Comparison of ENCODE assay signal across 24 mouse cellular contexts in genomic region chr4:124002760-124003159, GRCm38 (mm10).
DNase-seq lines count a peak whose midpoint lies in the region; ATAC-seq and TF ChIP-seq lines count a peak whose summit lies in the region.
"Had no signal": no experiment of that assay in that cellular context is flagged by ENCODE, and none has a peak within 500 bp of the region (broad histone marks: within the 10 kb centered on the region; RNA-seq: fewer than 3 reads in every experiment).

No protein-coding gene starts in this region.

- no peak overlapping the region for H3K9ac ChIP-seq in heart, embryonic 14.5 days (ENCODE audit: low read length)
- H3K9ac ChIP-seq in lung, embryonic 16.5 days (ENCODE audit: low read length) = no peak overlapping the region
- H3K9ac ChIP-seq in MEL (ENCODE audit: control insufficient read depth, low read depth, low read length, poor library complexity, severe bottlenecking) = no peak overlapping the region
- H3K9ac ChIP-seq: forebrain, embryonic 13.5 days; heart, embryonic 15.5 days; hindbrain, embryonic 14.5 days had no signal

- DNase-seq in adrenal gland, postnatal 14 days = peak; percentile 7
- DNase-seq in adrenal gland, postnatal 36 days = no peak
- no peak for DNase-seq in heart, adult 18-20 months
- DNase-seq in lung, adult 18-20 months = no peak
- no peak for DNase-seq in MEL (ENCODE audit: low read depth, low spot score)
- DNase-seq: adrenal gland, adult 2 months; adrenal gland, postnatal 25 days; cerebellum, adult 18-20 months; cerebellum, adult 9-10 months; cerebellum, postnatal 14 days; gastrocnemius, postnatal 10 days; gastrocnemius, postnatal 36 days; heart, postnatal 10 days; heart, postnatal 4 days had no signal

- no peak for TF ChIP-seq POLR2A in MEL (IDR thresholded peaks at IDR 0.05; ENCODE audit: control insufficient read depth in 1 of 2, insufficient read depth in 1 of 2, low read depth in 1 of 2, low read length in 2 of 2, poor library complexity in 1 of 2)

- H3K27me3 ChIP-seq in heart, embryonic 14.5 days (ENCODE audit: control insufficient read depth, insufficient read depth, low read length) = no peaks in the 10 kb centered on the region
- no peaks in the 10 kb centered on the region for H3K27me3 ChIP-seq in lung, embryonic 16.5 days (ENCODE audit: control insufficient read depth, insufficient read depth, low read depth, low read length)
- H3K27me3 ChIP-seq in MEL (ENCODE audit: control insufficient read depth in 1 of 2, insufficient read depth in 2 of 2, low read length in 2 of 2) = no peaks in the 10 kb centered on the region
- H3K27me3 ChIP-seq: forebrain, embryonic 13.5 days; heart, embryonic 15.5 days; Patski had no signal

- H3K4me1 ChIP-seq in heart, embryonic 14.5 days (ENCODE audit: control insufficient read depth in 2 of 2, insufficient read depth in 2 of 2, low read length in 2 of 2) = peaks cover 8% of the 10 kb centered on the region in 2 experiments
- no peaks in the 10 kb centered on the region for H3K4me1 ChIP-seq in lung, embryonic 16.5 days (replicated peaks; ENCODE audit: control insufficient read depth, insufficient read depth, low read length)
- peaks cover 0 to 12% of the 10 kb centered on the region in 2 experiments; a peak in 2 of 4 replicates for H3K4me1 ChIP-seq in MEL (ENCODE audit: control insufficient read depth in 1 of 2, insufficient read depth in 2 of 2, low read length in 2 of 2)

- H3K4me3 ChIP-seq in heart, embryonic 14.5 days (ENCODE audit: control insufficient read depth in 1 of 2, insufficient read depth in 1 of 2, low read depth in 1 of 2, low read length in 2 of 2) = no peak overlapping the region
- no peak overlapping the region for H3K4me3 ChIP-seq in lung, embryonic 16.5 days (ENCODE audit: low read length)
- H3K4me3 ChIP-seq in MEL (ENCODE audit: control insufficient read depth in 1 of 2, insufficient read depth in 1 of 2, low read depth in 2 of 2, low read length in 2 of 2) = no peak overlapping the region
- H3K4me3 ChIP-seq: forebrain, embryonic 10.5 days; forebrain, embryonic 13.5 days; heart, embryonic 15.5 days had no signal

- no peak for TF ChIP-seq EP300 in MEL (IDR thresholded peaks at IDR 0.05; ENCODE audit: low read depth in 1 of 2, low read length in 2 of 2)

- peak overlapping the region; percentile 29; the same call in 1 of the 2 replicates for H3K4me2 ChIP-seq in heart, embryonic 14.5 days (ENCODE audit: low read length)
- H3K4me2 ChIP-seq in lung, embryonic 16.5 days (ENCODE audit: low read depth, low read length) = no peak overlapping the region
- H3K4me2 ChIP-seq: forebrain, embryonic 13.5 days; heart, embryonic 15.5 days; hindbrain, embryonic 14.5 days had no signal

- no peaks in the 10 kb centered on the region for H3K9me3 ChIP-seq in heart, embryonic 14.5 days (ENCODE audit: control insufficient read depth, low read length)
- H3K9me3 ChIP-seq in lung, embryonic 16.5 days (ENCODE audit: control insufficient read depth, low read length) = no peaks in the 10 kb centered on the region
- no peaks in the 10 kb centered on the region for H3K9me3 ChIP-seq in MEL (replicated peaks; ENCODE audit: insufficient read depth, low read length)
- H3K9me3 ChIP-seq: forebrain, embryonic 10.5 days; forebrain, embryonic 13.5 days; heart, embryonic 15.5 days had no signal

- no peaks in the 10 kb centered on the region for H3K79me2 ChIP-seq in MEL (ENCODE audit: control insufficient read depth, insufficient read depth, low read length, poor library complexity)

- H3K27ac ChIP-seq in heart, embryonic 14.5 days (replicated peaks in 1 of 2; ENCODE audit: control insufficient read depth in 1 of 2, insufficient read depth in 1 of 2, low read depth in 2 of 2, low read length in 2 of 2) = no peak overlapping the region
- H3K27ac ChIP-seq in lung, embryonic 16.5 days (ENCODE audit: low read length) = no peak overlapping the region
- 0 out of 2 replicates have a peak overlapping the region, but pooled peaks have one; percentile 16 for H3K27ac ChIP-seq in MEL (ENCODE audit: control insufficient read depth, low read depth, low read length)
- H3K27ac ChIP-seq: forebrain, embryonic 10.5 days; forebrain, embryonic 13.5 days; heart, embryonic 15.5 days; hindbrain, embryonic 14.5 days; hindbrain, postnatal 0 days had no signal

- TF ChIP-seq CTCF in MEL (IDR thresholded peaks at IDR 0.05 in 2 of 3, conservative IDR thresholded peaks at IDR 0.05 in 1 of 3; ENCODE audit: control insufficient read depth in 1 of 3, insufficient read depth in 1 of 3, low read depth in 2 of 3, low read length in 3 of 3, poor library complexity in 1 of 3, severe bottlenecking in 1 of 3) = no peak

- WGBS in heart, embryonic 14.5 days = 6% methylated on average over 6 of the region's 6 CpGs
- WGBS in lung, embryonic 16.5 days = 7% methylated on average over 6 of the region's 6 CpGs

- no peaks in the 10 kb centered on the region for H3K36me3 ChIP-seq in heart, embryonic 14.5 days (ENCODE audit: control insufficient read depth, insufficient read depth, low read length)
- no peaks in the 10 kb centered on the region for H3K36me3 ChIP-seq in lung, embryonic 16.5 days (ENCODE audit: control insufficient read depth, insufficient read depth, low read length)
- no peaks in the 10 kb centered on the region for H3K36me3 ChIP-seq in MEL (ENCODE audit: control insufficient read depth in 1 of 2, insufficient read depth in 2 of 2, low read length in 2 of 2)
- H3K36me3 ChIP-seq: forebrain, embryonic 10.5 days; heart, embryonic 15.5 days had no signal

- no peak for TF ChIP-seq RAD21 in MEL (IDR thresholded peaks at IDR 0.05; ENCODE audit: low read depth, low read length)

- no peak for ATAC-seq in heart, embryonic 14.5 days (ENCODE audit: insufficient number of reproducible peaks, insufficient read depth, low FRiP score, low read depth)
- ATAC-seq in lung, embryonic 16.5 days (ENCODE audit: low read depth) = peak; percentile 56
- ATAC-seq: forebrain, embryonic 13.5 days; forebrain, embryonic 16.5 days; hindbrain, postnatal 0 days; inflammation-experienced regulatory T-cells, adult 6 months; Patski had no signal

TF ChIP-seq in MEL, 35 proteins besides CTCF, POLR2A, EP300 and RAD21:
- TF ChIP-seq MXI1 (IDR thresholded peaks at IDR 0.05; ENCODE audit: low read depth, low read length) (no peak), GATA1 (IDR thresholded peaks at IDR 0.05; ENCODE audit: low read depth, low read length) (peak; percentile 21; the same call in 1 of the 2 replicates)
